Mouse (Mus musculus) gastrocnemius, postnatal 10 days (tissue): ENCODE data around the gene Tet2. TPM values are rescaled to one million over a fixed set of nuclear protein-coding genes. Genes with fewer than 3 reads are reported as not detected.

Source experiments
- DNase-seq: peaks from one replicate; pipeline ENCODE4 v3.0.0; 2021; ENCODE audit warnings: mixed read lengths
- microRNA-seq, 2 experiments: library from miRNA; unstranded; fragments of <30 nt; microRNA quantifications; one replicate each; pipeline ENCODE4 v1.2.0; 2021
- total RNA-seq, 2 experiments: library from RNA; stranded (reverse); gene quantifications; 2 replicates each; pipeline ENCODE4 v1.2.3; 2021

Gene Tet2
- total RNA-seq, 2 experiments from 2014 or later = 44.6 to 67.4 TPM

- DNase-seq = no peak
These were observed 108.6 kb downstream of the Tet2 start for GRCm38 (mm10) chr3:133436279-133436860.

GRCm38 (mm10) chr3:133435774-133436148, 109.2 kb downstream of the Tet2 start:
- DNase-seq = no peak

- DNase-seq = no peak
These were observed 109.7 kb downstream of the Tet2 start for GRCm38 (mm10) chr3:133435141-133435773.

GRCm38 (mm10) chr3:133429394-133430173, 115.4 kb downstream of the Tet2 start:
- DNase-seq = no peak

- DNase-seq = no peak
These were observed 116.9 kb downstream of the Tet2 start for GRCm38 (mm10) chr3:133428003-133428402.

GRCm38 (mm10) chr3:133423073-133423472, 121.9 kb downstream of the Tet2 start:
- no peak for DNase-seq

- no peak for DNase-seq
These were observed 130.2 kb downstream of the Tet2 start for GRCm38 (mm10) chr3:133414747-133415146.

Small RNA genes within 50 kb of the gene (microRNA-seq; reads per million reads assigned to microRNA genes)
- 0 reads per million in 2 experiments for gene Gm25042

Other genes with a start within 250 kb of the Tet2 start
- gene Ppa2, start 235.0 kb downstream of the Tet2 start, total RNA-seq = 10 to 100 TPM; 51.0 to 51.3 TPM